Mouse (Mus musculus): ENCODE data around the gene Map2k6. TPM values are rescaled to one million over a fixed set of nuclear protein-coding genes. Genes with fewer than 3 reads are reported as not detected.

Gene Map2k6
- polyA plus RNA-seq, 1 experiment from 2014 or later: 46.9 TPM

- Histone ChIP-seq H3K4me2 (ENCODE audit: low read length) (no peak overlapping the region), H3K9ac (ENCODE audit: low read length) (no peak overlapping the region), H3K4me1 (ENCODE audit: control insufficient read depth, insufficient read depth, low read length) (peaks cover 33% of the 10 kb centered on the region), H3K36me3 (ENCODE audit: control insufficient read depth, insufficient read depth, low read length) (no peaks in the 10 kb centered on the region), H3K27ac (ENCODE audit: low read depth, low read length) (no peak overlapping the region), H3K27me3 (replicated peaks; ENCODE audit: control insufficient read depth, insufficient read depth, low read length) (no peaks in the 10 kb centered on the region), H3K9me3 (replicated peaks; ENCODE audit: control insufficient read depth, low read length) (no peaks in the 10 kb centered on the region), H3K4me3 (ENCODE audit: low read depth, low read length) (no peak overlapping the region)
- WGBS: 89% methylated on average over 4 of the region's 4 CpGs
- no peak for ATAC-seq
- DNase-seq (ENCODE audit: low spot score): no peak
These were observed 83.7 kb downstream of the Map2k6 start for GRCm38 (mm10) chr11:110482649-110483048.

GRCm38 (mm10) chr11:110483165-110483564, 84.2 kb downstream of the Map2k6 start:
- no peak overlapping the region for H3K27ac ChIP-seq (ENCODE audit: low read depth, low read length)
- WGBS: 30% methylated on average over 6 of the region's 6 CpGs
- no peak for ATAC-seq
- peak; percentile 71 for DNase-seq (ENCODE audit: low spot score)
- no peak overlapping the region for H3K9ac ChIP-seq (ENCODE audit: low read length)
- peaks cover 27% of the 10 kb centered on the region for H3K4me1 ChIP-seq (ENCODE audit: control insufficient read depth, insufficient read depth, low read length)
- no peaks in the 10 kb centered on the region for H3K27me3 ChIP-seq (replicated peaks; ENCODE audit: control insufficient read depth, insufficient read depth, low read length)
- H3K9me3 ChIP-seq (replicated peaks; ENCODE audit: control insufficient read depth, low read length): no peaks in the 10 kb centered on the region
- no peaks in the 10 kb centered on the region for H3K36me3 ChIP-seq (ENCODE audit: control insufficient read depth, insufficient read depth, low read length)
- no peak overlapping the region for H3K4me2 ChIP-seq (ENCODE audit: low read length)
- no peak overlapping the region for H3K4me3 ChIP-seq (ENCODE audit: low read depth, low read length)

- Histone ChIP-seq H3K27ac (ENCODE audit: low read depth, low read length) (no peak overlapping the region), H3K27me3 (replicated peaks; ENCODE audit: control insufficient read depth, insufficient read depth, low read length) (no peaks in the 10 kb centered on the region), H3K9ac (ENCODE audit: low read length) (no peak overlapping the region), H3K4me3 (ENCODE audit: low read depth, low read length) (no peak overlapping the region), H3K9me3 (replicated peaks; ENCODE audit: control insufficient read depth, low read length) (no peaks in the 10 kb centered on the region), H3K4me2 (ENCODE audit: low read length) (no peak overlapping the region), H3K4me1 (ENCODE audit: control insufficient read depth, insufficient read depth, low read length) (peaks cover 18% of the 10 kb centered on the region), H3K36me3 (ENCODE audit: control insufficient read depth, insufficient read depth, low read length) (no peaks in the 10 kb centered on the region)
- DNase-seq (ENCODE audit: low spot score): no peak
- WGBS: 95% methylated on average over 1 of the region's 1 CpGs
- no peak for ATAC-seq
These were observed 85.5 kb downstream of the Map2k6 start for GRCm38 (mm10) chr11:110484426-110484825.

- no peak for ATAC-seq
- no peak for DNase-seq (ENCODE audit: low spot score)
- 89% methylated on average over 6 of the region's 6 CpGs for WGBS
These were observed 86.2 kb downstream of the Map2k6 start for GRCm38 (mm10) chr11:110485081-110485480.

GRCm38 (mm10) chr11:110487796-110488195, 88.9 kb downstream of the Map2k6 start:
- Histone ChIP-seq H3K9ac (ENCODE audit: low read length) (no peak overlapping the region), H3K36me3 (ENCODE audit: control insufficient read depth, insufficient read depth, low read length) (peaks cover 15% of the 10 kb centered on the region), H3K4me1 (ENCODE audit: control insufficient read depth, insufficient read depth, low read length) (no peaks in the 10 kb centered on the region), H3K9me3 (replicated peaks; ENCODE audit: control insufficient read depth, low read length) (no peaks in the 10 kb centered on the region), H3K27me3 (replicated peaks; ENCODE audit: control insufficient read depth, insufficient read depth, low read length) (no peaks in the 10 kb centered on the region), H3K27ac (ENCODE audit: low read depth, low read length) (no peak overlapping the region), H3K4me2 (ENCODE audit: low read length) (no peak overlapping the region), H3K4me3 (ENCODE audit: low read depth, low read length) (no peak overlapping the region)
- WGBS: 95% methylated on average over 6 of the region's 6 CpGs
- no peak for ATAC-seq
- no peak for DNase-seq (ENCODE audit: low spot score)

More at GRCm38 (mm10) chr11:110485081-110485480, 86.2 kb downstream of the Map2k6 start:
- no peaks in the 10 kb centered on the region for H3K27me3 ChIP-seq (replicated peaks; ENCODE audit: control insufficient read depth, insufficient read depth, low read length)
- H3K36me3 ChIP-seq (ENCODE audit: control insufficient read depth, insufficient read depth, low read length): no peaks in the 10 kb centered on the region
- no peak overlapping the region for H3K4me3 ChIP-seq (ENCODE audit: low read depth, low read length)
- no peaks in the 10 kb centered on the region for H3K9me3 ChIP-seq (replicated peaks; ENCODE audit: control insufficient read depth, low read length)
- no peak overlapping the region for H3K27ac ChIP-seq (ENCODE audit: low read depth, low read length)
- no peak overlapping the region for H3K4me2 ChIP-seq (ENCODE audit: low read length)
- H3K9ac ChIP-seq (ENCODE audit: low read length): no peak overlapping the region
- H3K4me1 ChIP-seq (ENCODE audit: control insufficient read depth, insufficient read depth, low read length): peaks cover 12% of the 10 kb centered on the region

GRCm38 (mm10) chr11:110488301-110488700, 89.4 kb downstream of the Map2k6 start:
- Histone ChIP-seq H3K9ac (ENCODE audit: low read length) (no peak overlapping the region), H3K27ac (ENCODE audit: low read depth, low read length) (no peak overlapping the region), H3K4me3 (ENCODE audit: low read depth, low read length) (no peak overlapping the region), H3K4me2 (ENCODE audit: low read length) (no peak overlapping the region), H3K4me1 (ENCODE audit: control insufficient read depth, insufficient read depth, low read length) (no peaks in the 10 kb centered on the region), H3K27me3 (replicated peaks; ENCODE audit: control insufficient read depth, insufficient read depth, low read length) (no peaks in the 10 kb centered on the region), H3K9me3 (replicated peaks; ENCODE audit: control insufficient read depth, low read length) (no peaks in the 10 kb centered on the region), H3K36me3 (ENCODE audit: control insufficient read depth, insufficient read depth, low read length) (peaks cover 20% of the 10 kb centered on the region)
- no peak for ATAC-seq
- no peak for DNase-seq (ENCODE audit: low spot score)
- WGBS: 93% methylated on average over 7 of the region's 7 CpGs

GRCm38 (mm10) chr11:110495323-110496060, 96.6 kb downstream of the Map2k6 start:
- Histone ChIP-seq H3K9ac (ENCODE audit: low read length) (no peak overlapping the region), H3K36me3 (ENCODE audit: control insufficient read depth, insufficient read depth, low read length) (peaks cover 66% of the 10 kb centered on the region), H3K27me3 (replicated peaks; ENCODE audit: control insufficient read depth, insufficient read depth, low read length) (no peaks in the 10 kb centered on the region), H3K9me3 (replicated peaks; ENCODE audit: control insufficient read depth, low read length) (no peaks in the 10 kb centered on the region), H3K4me1 (ENCODE audit: control insufficient read depth, insufficient read depth, low read length) (no peaks in the 10 kb centered on the region), H3K4me3 (ENCODE audit: low read depth, low read length) (no peak overlapping the region), H3K4me2 (ENCODE audit: low read length) (no peak overlapping the region), H3K27ac (ENCODE audit: low read depth, low read length) (no peak overlapping the region)
- 87% methylated on average over 4 of the region's 4 CpGs for WGBS
- DNase-seq (ENCODE audit: low spot score): no peak
- no peak for ATAC-seq

GRCm38 (mm10) chr11:110496061-110496446, 97.1 kb downstream of the Map2k6 start:
- no peak overlapping the region for H3K27ac ChIP-seq (ENCODE audit: low read depth, low read length)
- no peaks in the 10 kb centered on the region for H3K27me3 ChIP-seq (replicated peaks; ENCODE audit: control insufficient read depth, insufficient read depth, low read length)
- H3K4me3 ChIP-seq (ENCODE audit: low read depth, low read length): no peak overlapping the region
- peak; percentile 45 for ATAC-seq
- H3K9me3 ChIP-seq (replicated peaks; ENCODE audit: control insufficient read depth, low read length): no peaks in the 10 kb centered on the region
- H3K4me2 ChIP-seq (ENCODE audit: low read length): no peak overlapping the region
- no peak overlapping the region for H3K9ac ChIP-seq (ENCODE audit: low read length)
- no peaks in the 10 kb centered on the region for H3K4me1 ChIP-seq (ENCODE audit: control insufficient read depth, insufficient read depth, low read length)
- DNase-seq (ENCODE audit: low spot score): peak; percentile 81
- peaks cover 69% of the 10 kb centered on the region for H3K36me3 ChIP-seq (ENCODE audit: control insufficient read depth, insufficient read depth, low read length)
- 44% methylated on average over 12 of the region's 12 CpGs for WGBS

- Histone ChIP-seq H3K27ac (ENCODE audit: low read depth, low read length) (no peak overlapping the region), H3K27me3 (replicated peaks; ENCODE audit: control insufficient read depth, insufficient read depth, low read length) (no peaks in the 10 kb centered on the region), H3K4me3 (ENCODE audit: low read depth, low read length) (no peak overlapping the region), H3K9me3 (replicated peaks; ENCODE audit: control insufficient read depth, low read length) (no peaks in the 10 kb centered on the region), H3K9ac (ENCODE audit: low read length) (no peak overlapping the region), H3K4me1 (ENCODE audit: control insufficient read depth, insufficient read depth, low read length) (no peaks in the 10 kb centered on the region), H3K4me2 (ENCODE audit: low read length) (no peak overlapping the region), H3K36me3 (ENCODE audit: control insufficient read depth, insufficient read depth, low read length) (peaks cover 71% of the 10 kb centered on the region)
- 72% methylated on average over 8 of the region's 8 CpGs for WGBS
- ATAC-seq: no peak
- no peak for DNase-seq (ENCODE audit: low spot score)
These were observed 98.8 kb downstream of the Map2k6 start for GRCm38 (mm10) chr11:110497743-110498142.

All from forebrain, embryonic 14.5 days (tissue).